Mouse (Mus musculus): ENCODE results near the gene Dhfr. TPM values are rescaled to one million over a fixed set of nuclear protein-coding genes. Genes with fewer than 3 reads are reported as not detected.

The Dhfr gene
- total and polyA plus RNA-seq, 3 experiments = 13.6 to 47.0 (median 23.8) TPM

DNA sequence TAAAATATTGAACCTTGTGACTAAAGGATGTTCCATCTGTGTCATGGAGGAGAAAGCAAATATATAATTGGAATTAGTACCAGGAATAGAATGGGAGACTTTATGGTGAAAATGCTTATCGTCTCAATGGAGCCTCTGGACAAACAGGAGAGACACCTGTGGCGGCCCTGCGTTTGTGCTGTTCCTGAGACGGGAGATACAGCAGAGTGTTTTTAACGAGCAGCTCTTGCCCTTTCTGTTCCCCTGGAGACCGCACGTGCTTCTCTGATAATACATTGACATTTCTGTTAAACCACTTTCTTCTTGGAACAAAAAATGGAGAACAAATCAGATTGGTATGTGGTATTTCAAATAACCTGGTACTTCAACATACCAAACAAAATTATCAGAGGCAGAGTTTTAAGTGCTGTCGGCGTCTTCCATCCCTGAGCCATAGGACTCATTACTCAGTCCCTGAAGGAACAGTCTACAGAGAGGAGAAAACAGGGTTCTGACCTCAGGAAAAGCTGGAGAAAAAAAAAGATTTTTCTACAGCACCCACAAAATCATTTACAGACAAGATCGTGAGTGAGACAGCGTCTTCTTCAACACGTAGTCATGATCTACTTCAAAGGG, 38.6 kb downstream of the Dhfr start:
- dilution Hi-C loops (cut with MboI; ENCODE audit: extremely low pct_ligation_motif_present, extremely low pct_unique_long_range_greater_than_20kb, low sequenced_read_pairs) = no loop called here
- no peaks in the 10 kb centered on the region for H3K27me3 ChIP-seq (replicated peaks)
- H3K4me3 ChIP-seq (replicated peaks in 1 of 3; ENCODE audit: low read depth in 2 of 3, low read length in 2 of 3, poor library complexity in 1 of 3) = no peak overlapping the region
- no peak overlapping the region for H3K27ac ChIP-seq (ENCODE audit: insufficient read depth, low read depth)
- no peaks in the 10 kb centered on the region for H3K4me1 ChIP-seq (ENCODE audit: control insufficient read depth in 1 of 2, insufficient read depth in 2 of 2)
- H3K36me3 ChIP-seq (replicated peaks in 1 of 2; ENCODE audit: control insufficient read depth in 1 of 2, insufficient read depth in 1 of 2, low read length in 1 of 2) = peaks cover 0 to 4% of the 10 kb centered on the region in 2 experiments
- in situ Hi-C loops (cut with MboI; ENCODE audit: low pct_ligation_motif_present, low pct_unique_long_range_greater_than_20kb, low sequenced_read_pairs) = no loop called here
- H3K9me3 ChIP-seq (replicated peaks; ENCODE audit: low read length) = no peaks in the 10 kb centered on the region
- no peaks in the 10 kb centered on the region for H3K79me2 ChIP-seq (replicated peaks; ENCODE audit: control insufficient read depth, extremely low read depth, insufficient read depth, poor library complexity, severe bottlenecking)
- H3K4me2 ChIP-seq (ENCODE audit: insufficient read depth, low read depth, poor library complexity, severe bottlenecking) = no peak overlapping the region
- TF ChIP-seq KAT2A (IDR thresholded peaks at IDR 0.05; ENCODE audit: insufficient replicate concordance, low read length) = no peak
- TF ChIP-seq ZMIZ1 (IDR thresholded peaks at IDR 0.05; ENCODE audit: low read depth, low read length) = no peak
- TF ChIP-seq MAZ (IDR thresholded peaks at IDR 0.05; ENCODE audit: low read depth, low read length) = no peak
- no peak for TF ChIP-seq NRF1 (IDR thresholded peaks at IDR 0.05; ENCODE audit: low read depth, low read length)
- H3K9ac ChIP-seq (ENCODE audit: insufficient read depth, low read depth) = no peak overlapping the region
- DNase-seq (ENCODE audit: extremely low read depth) = no peak

DNA sequence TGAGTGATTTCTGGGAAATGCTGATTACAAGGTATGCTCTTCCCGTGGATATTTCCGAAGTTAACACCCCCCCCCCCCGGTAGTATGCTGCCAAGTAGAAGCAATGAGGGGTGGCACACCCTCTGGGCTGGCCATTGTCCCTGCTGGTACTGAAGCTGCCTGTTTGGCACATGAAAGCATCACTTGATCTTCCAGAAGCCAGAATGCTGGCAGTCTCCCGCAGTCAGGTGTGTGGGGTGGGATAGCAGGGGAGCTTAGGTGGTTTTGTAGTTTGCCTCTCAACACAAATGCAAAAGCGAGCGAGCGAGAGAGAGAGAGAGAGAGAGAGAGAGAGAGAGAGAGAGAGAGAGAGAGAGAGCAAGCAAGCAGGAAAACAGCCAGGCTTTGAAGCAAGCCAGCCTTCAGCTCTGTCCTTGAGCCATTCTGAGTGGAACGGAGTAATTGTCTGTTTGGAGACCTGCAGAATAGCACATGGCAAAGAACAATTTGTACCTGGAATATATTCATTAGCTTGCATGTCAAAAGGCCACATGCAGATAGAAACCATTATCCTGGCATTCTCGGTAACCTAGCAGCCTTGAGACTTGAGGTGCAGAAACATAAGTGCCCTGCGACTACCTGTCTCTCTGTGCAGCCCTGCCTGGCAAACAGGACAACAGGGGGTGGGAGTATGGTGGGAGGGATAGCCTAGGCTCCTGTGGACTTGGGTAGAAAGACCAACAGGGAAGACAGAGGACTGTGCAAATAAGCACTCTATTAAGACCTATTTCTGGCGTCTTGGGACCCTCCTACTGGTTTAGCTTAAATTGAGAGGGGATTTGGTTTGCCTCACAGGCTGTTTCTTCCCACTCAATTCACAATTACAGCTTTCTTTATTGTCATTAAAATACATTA, 44.2 kb downstream of the Dhfr start:
- dilution Hi-C loops (cut with MboI; ENCODE audit: extremely low pct_ligation_motif_present, extremely low pct_unique_long_range_greater_than_20kb, low sequenced_read_pairs) (no loop called here), in situ Hi-C loops (cut with MboI; ENCODE audit: low pct_ligation_motif_present, low pct_unique_long_range_greater_than_20kb, low sequenced_read_pairs) (no loop called here)
- Histone ChIP-seq H3K4me1 (ENCODE audit: control insufficient read depth in 1 of 2, insufficient read depth in 2 of 2) (peaks cover 0 to 2% of the 10 kb centered on the region in 2 experiments; a peak in 1 of 4 replicates), H3K4me2 (ENCODE audit: insufficient read depth, low read depth, poor library complexity, severe bottlenecking) (no peak overlapping the region), H3K9ac (ENCODE audit: insufficient read depth, low read depth) (no peak overlapping the region), H3K79me2 (replicated peaks; ENCODE audit: control insufficient read depth, extremely low read depth, insufficient read depth, poor library complexity, severe bottlenecking) (no peaks in the 10 kb centered on the region), H3K27ac (ENCODE audit: insufficient read depth, low read depth) (no peak overlapping the region), H3K36me3 (replicated peaks in 1 of 2; ENCODE audit: control insufficient read depth in 1 of 2, insufficient read depth in 1 of 2, low read length in 1 of 2) (no peaks in the 10 kb centered on the region), H3K9me3 (replicated peaks; ENCODE audit: low read length) (no peaks in the 10 kb centered on the region), H3K27me3 (replicated peaks) (peaks cover 1% of the 10 kb centered on the region), H3K4me3 (replicated peaks in 1 of 3; ENCODE audit: low read depth in 2 of 3, low read length in 2 of 3, poor library complexity in 1 of 3) (no peak overlapping the region)
- no peak for TF ChIP-seq EP300 (IDR thresholded peaks at IDR 0.05; ENCODE audit: low read length)
- TF ChIP-seq JUN (IDR thresholded peaks at IDR 0.05; ENCODE audit: insufficient read depth, low read depth, low read length) = no peak
- no peak for TF ChIP-seq CHD1 (IDR thresholded peaks at IDR 0.05; ENCODE audit: low read depth, low read length)
- no peak for TF ChIP-seq RAD21 (IDR thresholded peaks at IDR 0.05; ENCODE audit: low read depth, low read length)
- no peak for TF ChIP-seq MEF2A (IDR thresholded peaks at IDR 0.05; ENCODE audit: borderline replicate concordance, low read depth, low read length)
- TF ChIP-seq POLR2A (IDR thresholded peaks at IDR 0.05; ENCODE audit: low read depth, low read length) = no peak
- no peak for TF ChIP-seq CHD2 (IDR thresholded peaks at IDR 0.05; ENCODE audit: low read length)
- no peak for TF ChIP-seq TBP (conservative IDR thresholded peaks at IDR 0.05; ENCODE audit: low read depth, low read length)
- no peak for TF ChIP-seq E2F4 (IDR thresholded peaks at IDR 0.05; ENCODE audit: insufficient replicate concordance, low read depth, low read length)
- TF ChIP-seq UBTF (IDR thresholded peaks at IDR 0.05; ENCODE audit: low read depth, low read length) = no peak
- no peak for TF ChIP-seq ZMIZ1 (IDR thresholded peaks at IDR 0.05; ENCODE audit: low read depth, low read length)
- TF ChIP-seq TCF12 (IDR thresholded peaks at IDR 0.05; ENCODE audit: low read depth, low read length) = no peak
- TF ChIP-seq ZNF384 (IDR thresholded peaks at IDR 0.05; ENCODE audit: low read depth, low read length) = no peak
- DNase-seq (ENCODE audit: extremely low read depth) = no peak

Data from CH12.LX (cell line).